Mouse (Mus musculus) testis, adult 2 months (tissue): ENCODE measurements at regions not wholly inside any gene's neighbourhood (a gene's known extent, or its start where the extent isn't known, plus 50 kb on each side); places are given as distances from the start of the nearest gene placed in this dataset.
"Not testable (repeated sequence)": the region's sequence is repeated elsewhere in the genome, so short reads cannot be mapped to it uniquely, and the experiment has no call there.

Source experiments
- CTCF ChIP-seq: fragments of 200-500 bp; IDR thresholded peaks from 2 replicates; pipeline ENCODE4 v1.5.1; 2012; ENCODE audit warnings: low read depth, mild to moderate bottlenecking, inconsistent platforms, low read length, moderate library complexity; ENCODE audit not compliant: control insufficient read depth, insufficient read depth, insufficient replicate concordance
- POLR2A ChIP-seq: fragments of 200-500 bp; IDR thresholded peaks from 2 replicates; pipeline ENCODE4 v1.6.1; 2012; ENCODE audit warnings: low read depth, mild to moderate bottlenecking, inconsistent platforms, low read length, moderate library complexity; ENCODE audit not compliant: control insufficient read depth

DNA sequence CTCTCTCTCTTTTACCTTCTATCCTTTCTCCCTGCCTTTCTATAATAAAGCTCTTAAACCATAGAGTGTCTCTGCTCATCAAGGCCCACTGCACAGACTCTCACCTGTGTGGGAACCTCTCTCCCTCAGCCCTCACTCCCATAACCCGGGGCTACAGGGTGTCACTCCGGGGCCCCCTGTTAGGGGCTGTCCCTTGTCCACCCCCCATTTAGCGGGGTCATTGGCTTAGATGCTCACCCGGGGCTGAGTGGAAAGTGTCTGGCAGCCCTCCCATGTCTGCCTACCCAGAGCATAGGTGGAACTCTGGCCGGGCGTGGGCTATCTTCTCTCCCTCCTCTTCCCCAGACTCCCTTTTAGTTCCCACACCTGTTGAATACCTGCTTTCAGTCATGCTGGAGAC lies 116.4 kb downstream of the Zfp993 start:
- TF ChIP-seq CTCF, POLR2A: not testable (repeated sequence)
